Mouse (Mus musculus) CH12.LX (cell line): ENCODE measurements at regions not wholly inside any gene's neighbourhood (a gene's known extent, or its start where the extent isn't known, plus 50 kb on each side); places are given as distances from the start of the nearest gene placed in this dataset.
"Not testable (repeated sequence)": the region's sequence is repeated elsewhere in the genome, so short reads cannot be mapped to it uniquely, and the experiment has no call there.

ENCODE experiments used
- DNase-seq: peaks from one replicate; pipeline ENCODE4 v3.0.0-alpha.2; 2013; ENCODE audit errors: extremely low read depth
- H3K27ac ChIP-seq: 2 replicates; pipeline ENCODE4 v1.5.1; 2012; ENCODE audit warnings: low read depth, mild to moderate bottlenecking, control low read depth, moderate library complexity; ENCODE audit not compliant: insufficient read depth
- H3K27me3 ChIP-seq: replicated peaks from 2 replicates; pipeline ENCODE3; 2012; ENCODE audit warnings: inconsistent platforms
- H3K36me3 ChIP-seq, 2 experiments: replicated peaks in 1 of 2; 2 replicates each; pipeline versions ENCODE3 to v1.6.1; 2012; ENCODE audit warnings: inconsistent platforms in 1 of 2, low read length in 1 of 2, mild to moderate bottlenecking in 1 of 2, mixed read lengths in 1 of 2, moderate library complexity in 1 of 2; ENCODE audit not compliant: control insufficient read depth in 1 of 2, insufficient read depth in 1 of 2
- H3K4me1 ChIP-seq, 2 experiments: 2 replicates each; pipeline ENCODE4 v1.6.1; 2012; ENCODE audit warnings: inconsistent platforms in 1 of 2, moderate library complexity in 1 of 2; ENCODE audit not compliant: insufficient read depth in 2 of 2, control insufficient read depth in 1 of 2
- H3K4me2 ChIP-seq: 2 replicates; pipeline ENCODE4 v1.6.1; 2012; ENCODE audit warnings: low read depth, mild to moderate bottlenecking, control low read depth; ENCODE audit not compliant: poor library complexity, insufficient read depth, severe bottlenecking
- H3K4me3 ChIP-seq, 3 experiments: fragments of 150-350 bp in 1 of 3; sonication (generic) in 1 of 3; replicated peaks in 1 of 3; 2 replicates each; pipeline versions ENCODE3 to v1.5.1; 2011 to 2012; ENCODE audit warnings: low read depth in 2 of 3, low read length in 2 of 3, mild to moderate bottlenecking in 2 of 3, moderate library complexity in 2 of 3, control low read depth in 1 of 3, improper control_type of control experiment in 1 of 3, inconsistent platforms in 1 of 3, mixed read lengths in 1 of 3; ENCODE audit not compliant: poor library complexity in 1 of 3
- H3K79me2 ChIP-seq: replicated peaks from 2 replicates; pipeline ENCODE4 v1.6.1; 2012; ENCODE audit warnings: mild to moderate bottlenecking, moderate library complexity; ENCODE audit not compliant: control insufficient read depth, poor library complexity, insufficient read depth, severe bottlenecking; ENCODE audit errors: extremely low read depth
- H3K9ac ChIP-seq: 2 replicates; pipeline ENCODE4 v1.6.1; 2012; ENCODE audit warnings: low read depth, mild to moderate bottlenecking, control low read depth, moderate library complexity; ENCODE audit not compliant: insufficient read depth
- H3K9me3 ChIP-seq: replicated peaks from 2 replicates; pipeline ENCODE3; 2012; ENCODE audit warnings: low read length, inconsistent platforms, mixed read lengths
- BHLHE40 ChIP-seq: IDR thresholded peaks from 2 replicates; pipeline ENCODE4 v1.6.1; 2011; ENCODE audit warnings: mild to moderate bottlenecking, low read depth, low read length, improper control_type of control experiment
- CHD1 ChIP-seq: IDR thresholded peaks from 2 replicates; pipeline ENCODE4 v1.6.1; 2012; ENCODE audit warnings: low read depth, low read length, improper control_type of control experiment, inconsistent platforms
- CHD2 ChIP-seq: IDR thresholded peaks from 2 replicates; pipeline ENCODE4 v1.6.1; 2011; ENCODE audit warnings: low read length, improper control_type of control experiment
- CTCF ChIP-seq, 2 experiments: IDR thresholded peaks in 1 of 2; conservative IDR thresholded peaks in 1 of 2; 2 replicates each; pipeline ENCODE4 v1.5.1; 2011 to 2012; ENCODE audit warnings: low read depth in 2 of 2, low read length in 2 of 2, improper control_type of control experiment in 1 of 2, inconsistent platforms in 1 of 2, mild to moderate bottlenecking in 1 of 2, moderate library complexity in 1 of 2
- E2F4 ChIP-seq: IDR thresholded peaks from 2 replicates; pipeline ENCODE4 v1.6.1; 2011; ENCODE audit warnings: low read depth, low read length, improper control_type of control experiment; ENCODE audit not compliant: insufficient replicate concordance
- GABPA ChIP-seq: IDR thresholded peaks from 2 replicates; pipeline ENCODE4 v1.6.1; 2012; ENCODE audit warnings: low read depth, low read length, improper control_type of control experiment, inconsistent platforms; ENCODE audit not compliant: insufficient replicate concordance
- HCFC1 ChIP-seq: IDR thresholded peaks from 2 replicates; pipeline ENCODE4 v1.6.1; 2012; ENCODE audit warnings: low read depth, mild to moderate bottlenecking, inconsistent platforms, low read length, improper control_type of control experiment
- IRF4 ChIP-seq: IDR thresholded peaks from 2 replicates; pipeline ENCODE4 v1.6.1; 2014; ENCODE audit warnings: low read depth, mild to moderate bottlenecking, inconsistent platforms, low read length, improper control_type of control experiment
- KAT2A ChIP-seq: IDR thresholded peaks from 2 replicates; pipeline ENCODE4 v1.6.1; 2012; ENCODE audit warnings: low read length, improper control_type of control experiment, inconsistent platforms; ENCODE audit not compliant: insufficient replicate concordance
- MAFK ChIP-seq: IDR thresholded peaks from 2 replicates; pipeline ENCODE4 v1.6.1; 2011; ENCODE audit warnings: low read length, improper control_type of control experiment; ENCODE audit not compliant: insufficient replicate concordance
- MAZ ChIP-seq: IDR thresholded peaks from 2 replicates; pipeline ENCODE4 v1.6.1; 2012; ENCODE audit warnings: low read depth, mild to moderate bottlenecking, inconsistent platforms, low read length, improper control_type of control experiment, moderate library complexity
- MEF2A ChIP-seq: IDR thresholded peaks from 2 replicates; pipeline ENCODE4 v1.6.1; 2014; ENCODE audit warnings: low read depth, mild to moderate bottlenecking, inconsistent platforms, low read length, improper control_type of control experiment, borderline replicate concordance
- MXI1 ChIP-seq: IDR thresholded peaks from 2 replicates; pipeline ENCODE4 v1.6.1; 2011; ENCODE audit warnings: mild to moderate bottlenecking, low read depth, low read length, improper control_type of control experiment
- MYC ChIP-seq: IDR thresholded peaks from 2 replicates; pipeline ENCODE4 v1.6.1; 2011; ENCODE audit warnings: low read depth, mild to moderate bottlenecking, improper control_type of control experiment, low read length
- RCOR1 ChIP-seq: conservative IDR thresholded peaks from 2 replicates; pipeline ENCODE4 v1.6.1; 2012; ENCODE audit warnings: low read depth, mild to moderate bottlenecking, inconsistent platforms, low read length, improper control_type of control experiment
- SMC3 ChIP-seq: IDR thresholded peaks from 2 replicates; pipeline ENCODE4 v1.6.1; 2011; ENCODE audit warnings: low read depth, low read length, improper control_type of control experiment
- UBTF ChIP-seq: IDR thresholded peaks from 2 replicates; pipeline ENCODE4 v1.6.1; 2012; ENCODE audit warnings: low read depth, mild to moderate bottlenecking, inconsistent platforms, low read length, improper control_type of control experiment, moderate library complexity
- USF1 ChIP-seq: IDR thresholded peaks from 2 replicates; pipeline ENCODE4 v1.6.1; 2014; ENCODE audit warnings: low read depth, mild to moderate bottlenecking, inconsistent platforms, low read length, improper control_type of control experiment
- USF2 ChIP-seq: conservative IDR thresholded peaks from 2 replicates; pipeline ENCODE4 v1.6.1; 2011; ENCODE audit warnings: low read depth, low read length, improper control_type of control experiment
- ZC3H11A ChIP-seq: IDR thresholded peaks from 2 replicates; pipeline ENCODE4 v1.6.1; 2012; ENCODE audit warnings: low read depth, mild to moderate bottlenecking, inconsistent platforms, low read length, improper control_type of control experiment
- ZKSCAN1 ChIP-seq: IDR thresholded peaks from 2 replicates; pipeline ENCODE4 v1.6.1; 2012; ENCODE audit warnings: low read depth, inconsistent platforms, low read length, improper control_type of control experiment, borderline replicate concordance
- ZMIZ1 ChIP-seq: IDR thresholded peaks from 2 replicates; pipeline ENCODE4 v1.6.1; 2012; ENCODE audit warnings: low read depth, mild to moderate bottlenecking, inconsistent platforms, low read length, improper control_type of control experiment
- ZNF384 ChIP-seq: IDR thresholded peaks from 2 replicates; pipeline ENCODE4 v1.6.1; 2012; ENCODE audit warnings: low read depth, low read length, improper control_type of control experiment, inconsistent platforms
- dilution Hi-C: fragments of 300-500 bp; cut with MboI; formaldehyde crosslinking; loops from 2 replicates; pipeline ENCODE4 v1.14.3; 2020; ENCODE audit warnings: low sequenced_read_pairs; ENCODE audit not compliant: extremely low pct_unique_long_range_greater_than_20kb, extremely low pct_ligation_motif_present
- in situ Hi-C: fragments of 300-500 bp; cut with MboI; formaldehyde crosslinking; loops from 3 replicates; pipeline ENCODE4 v1.14.3; 2019; ENCODE audit warnings: low sequenced_read_pairs, low pct_ligation_motif_present, low pct_unique_long_range_greater_than_20kb, mixed read lengths

- dilution Hi-C loops, result no loop called here
- Histone ChIP-seq H3K4me1 (no peaks in the 10 kb centered on the region), H3K79me2 (no peaks in the 10 kb centered on the region), H3K4me3 (no peak overlapping the region), H3K27me3 (no peaks in the 10 kb centered on the region), H3K9ac (no peak overlapping the region), H3K4me2 (no peak overlapping the region), H3K9me3 (no peaks in the 10 kb centered on the region), H3K36me3 (no peaks in the 10 kb centered on the region), H3K27ac (no peak overlapping the region)
- in situ Hi-C loops, result no loop called here
- TF ChIP-seq KAT2A, result no peak
- TF ChIP-seq ZNF384, result no peak
- TF ChIP-seq HCFC1, result no peak
- TF ChIP-seq ZKSCAN1, result no peak
- TF ChIP-seq BHLHE40, result no peak
- no peak for TF ChIP-seq MXI1
- no peak for TF ChIP-seq USF2
- no peak for TF ChIP-seq CHD2
- TF ChIP-seq SMC3, result no peak
- no peak for DNase-seq
Observed at GRCm38 (mm10) chrX:18874051-18874450, 412.9 kb upstream of the 4930578C19Rik start.

- H3K27me3 ChIP-seq, result no peaks in the 10 kb centered on the region
- DNase-seq, result no peak
- H3K4me2 ChIP-seq, result no peak overlapping the region
- in situ Hi-C loops (no loop called here), dilution Hi-C loops (no loop called here)
- H3K79me2 ChIP-seq, result no peaks in the 10 kb centered on the region
- H3K9ac ChIP-seq, result no peak overlapping the region
- TF ChIP-seq ZC3H11A (no peak), GABPA (no peak), CTCF (conservative IDR thresholded peaks at IDR 0.05 in 1 of 2, IDR thresholded peaks at IDR 0.05 in 1 of 2; ENCODE audit: low read depth in 2 of 2, low read length in 2 of 2) (no peak), ZMIZ1 (no peak), IRF4 (no peak), UBTF (no peak), E2F4 (no peak), MXI1 (no peak), KAT2A (no peak), ZNF384 (no peak), USF1 (no peak), RCOR1 (no peak), MAZ (no peak), MEF2A (no peak), CHD2 (no peak), CHD1 (no peak), MAFK (no peak), SMC3 (no peak), MYC (no peak)
- H3K36me3 ChIP-seq, result no peaks in the 10 kb centered on the region
- H3K4me1 ChIP-seq, result no peaks in the 10 kb centered on the region
- no peak overlapping the region for H3K4me3 ChIP-seq
- no peak overlapping the region for H3K27ac ChIP-seq
- no peaks in the 10 kb centered on the region for H3K9me3 ChIP-seq
Observed at GRCm38 (mm10) chrX:18838668-18839067, 377.5 kb upstream of the 4930578C19Rik start.

GRCm38 (mm10) chrX:18824971-18825370, 363.8 kb upstream of the 4930578C19Rik start:
- H3K9me3 ChIP-seq, H3K9ac ChIP-seq, in situ Hi-C loops, H3K4me2 ChIP-seq, H3K4me3 ChIP-seq, H3K36me3 ChIP-seq, H3K27me3 ChIP-seq, DNase-seq, H3K79me2 ChIP-seq, H3K27ac ChIP-seq, H3K4me1 ChIP-seq, dilution Hi-C loops: not testable (repeated sequence)
